Mouse (Mus musculus) small intestine, adult 10 weeks (tissue): ENCODE results near the gene Nfu1. TPM values are rescaled to one million over a fixed set of nuclear protein-coding genes. Genes with fewer than 3 reads are reported as not detected.

Experiments used
- polyA plus RNA-seq: library from polyadenylated mRNA; stranded (reverse); fragments of 350-450 nt; fragmentation: Illumina TruSeq; extraction: RNeasy Lipid Tissue Mini Kit (QIAGEN cat#74804); gene quantifications from one replicate; pipeline ENCODE4 v1.2.3, GENCODE M21; 2014; ENCODE audit warnings: low replicate concordance

Nfu1 gene
- polyA plus RNA-seq = 35.2 TPM

GRCm38 (mm10) chr6:87008887-87009286, at the start of gene Nfu1:
Gene Nfu1, plus strand, starts transcription at chr6:87009236.

GRCm38 (mm10) chr6:87042337-87043130, 33.5 kb downstream of the Nfu1 start, which contains the start of gene Gfpt1:
Gene Gfpt1, plus strand, starts transcription at chr6:87042846.

Other genes with a start within 250 kb of the Nfu1 start
- gene Anxa4, start 215.7 kb upstream of the Nfu1 start, polyA plus RNA-seq = 1,000 TPM
- gene Aak1, start 159.7 kb upstream of the Nfu1 start, polyA plus RNA-seq = 9.4 TPM
- gene Gfpt1, start 33.6 kb downstream of the Nfu1 start, polyA plus RNA-seq = 140 TPM
- gene D6Ertd527e, start 95.5 kb downstream of the Nfu1 start, polyA plus RNA-seq = not detected